Mouse (Mus musculus): Measurements from ENCODE around the gene Fam210b. TPM values are rescaled to one million over a fixed set of nuclear protein-coding genes. Genes with fewer than 3 reads are reported as not detected.

Fam210b gene
- 24.9 TPM for polyA plus RNA-seq (2017; shearing (Covaris generic))

GRCm38 (mm10) chr2:172345258-172345738 is at the start of gene Fam210b:
Fam210b (plus strand) TSS chr2:172345565.

DNA sequence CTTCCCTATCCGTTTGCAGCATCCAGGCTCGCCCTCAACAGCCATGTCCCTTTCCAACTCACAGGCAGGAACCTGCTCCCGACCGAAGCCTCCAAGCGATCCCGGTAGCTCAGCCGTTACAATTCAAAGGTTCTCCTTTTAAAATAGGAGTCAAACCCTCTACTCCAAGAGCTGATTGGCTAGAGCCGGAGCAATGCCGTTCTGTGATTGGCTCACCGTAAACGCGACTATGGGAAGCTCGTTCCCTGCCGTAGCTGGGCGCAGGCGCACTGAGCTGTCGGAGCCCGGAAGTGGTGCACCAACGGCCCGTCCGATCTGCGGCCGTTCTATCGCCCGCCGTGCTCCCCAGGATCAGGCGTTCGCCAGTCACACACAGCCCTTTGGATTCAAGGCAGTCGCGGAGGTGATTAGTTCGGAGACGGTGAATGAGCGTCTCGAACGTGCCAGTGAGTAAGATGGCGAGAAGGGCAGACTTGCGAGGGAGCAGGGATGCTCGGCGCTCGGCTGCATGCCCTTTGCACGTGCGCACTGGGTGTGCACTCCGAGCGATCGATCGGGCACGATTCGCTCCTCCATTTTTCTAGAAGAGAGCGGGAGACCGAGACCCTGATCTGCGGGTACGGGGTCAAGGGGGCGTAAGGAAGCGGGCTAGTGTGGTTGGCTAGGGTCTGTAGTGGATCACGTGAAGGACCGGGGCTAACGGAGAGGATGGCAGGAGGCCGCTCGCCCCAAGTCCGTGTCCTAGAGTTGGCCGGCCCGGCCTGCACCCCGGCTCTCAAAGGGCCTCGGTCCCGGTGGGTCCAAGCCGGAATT is 25.3 kb downstream of the Fam210b start, which contains the start of the genes Aurka and Cstf1:
Aurka (minus strand) TSS at position 125 of the 813 bp plus-strand sequence.
Cstf1 (plus strand) TSS at position 271 of the 813 bp plus-strand sequence.

DNA sequence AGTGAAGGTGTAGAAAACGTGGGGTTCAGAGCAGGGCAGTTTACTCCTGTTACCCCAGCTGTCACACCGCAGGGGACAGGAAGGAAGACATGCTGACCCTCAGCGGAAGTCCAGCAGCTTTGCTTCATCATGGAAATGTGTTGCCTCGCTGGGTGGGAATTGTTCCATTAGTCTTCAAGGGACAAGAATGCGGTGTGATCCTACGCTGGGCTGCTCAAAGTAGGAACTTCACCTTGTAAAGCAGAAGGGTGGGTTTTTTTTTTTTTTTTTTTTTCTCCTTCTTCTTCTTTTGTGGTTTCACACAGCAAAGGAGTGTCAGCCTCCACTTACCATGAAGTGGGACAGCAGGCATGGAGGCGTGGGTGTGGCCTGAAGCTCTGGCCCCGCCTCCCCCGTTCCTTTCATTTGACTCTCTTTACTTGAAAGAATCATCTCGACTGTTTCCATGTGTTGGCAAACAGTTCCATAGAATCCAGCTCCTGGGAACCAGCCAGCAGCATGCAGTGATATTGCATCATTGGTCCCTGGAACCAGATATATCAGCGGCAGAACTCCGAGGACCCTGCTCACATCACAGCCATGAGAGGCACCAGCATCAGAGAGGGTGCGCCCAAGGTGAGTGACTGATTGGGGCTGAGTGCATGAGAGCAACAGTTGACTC is 48.2 kb downstream of the Fam210b start, which contains the start of gene Cass4:
Cass4 (plus strand) TSS at position 404 of the 661 bp plus-strand sequence.

Other genes starting within 250 kb of the Fam210b start
- not detected for gene Mc3r, start 97.1 kb upstream of the Fam210b start, polyA plus RNA-seq (2017; shearing (Covaris generic))
- 6.9 TPM for gene Aurka, start 25.0 kb downstream of the Fam210b start, polyA plus RNA-seq (2017; shearing (Covaris generic))
- gene Cstf1, start 25.1 kb downstream of the Fam210b start, polyA plus RNA-seq (2017; shearing (Covaris generic)), result 39.1 TPM
- 10.3 TPM for gene Cass4, start 48.2 kb downstream of the Fam210b start, polyA plus RNA-seq (2017; shearing (Covaris generic))
- gene Rtf2, start 95.0 kb downstream of the Fam210b start, polyA plus RNA-seq (2017; shearing (Covaris generic)), result 162 TPM
- 7.0 TPM for gene Gcnt7, start 113.0 kb downstream of the Fam210b start, polyA plus RNA-seq (2017; shearing (Covaris generic))
- gene Fam209, start 127.0 kb downstream of the Fam210b start, polyA plus RNA-seq (2017; shearing (Covaris generic)), result 0.57 TPM
- not detected for gene Tfap2c, start 204.0 kb downstream of the Fam210b start, polyA plus RNA-seq (2017; shearing (Covaris generic))

Data from inflammation-experienced regulatory T-cells, adult 16 weeks (primary cell).